Mouse (Mus musculus) left cerebral cortex, postnatal 10 days (tissue): ENCODE measurements around the gene Wnt10a. TPM values are rescaled to one million over a fixed set of nuclear protein-coding genes. Genes with fewer than 3 reads are reported as not detected.
"Not testable (repeated sequence)": the region's sequence is repeated elsewhere in the genome, so short reads cannot be mapped to it uniquely, and the experiment has no call there.

Source experiments
- DNase-seq, 2 experiments: peaks; one replicate each; pipeline ENCODE4 v3.0.0; 2021 to 2022; ENCODE audit warnings: low spot score in 2 of 2, mixed read lengths in 1 of 2; ENCODE audit errors: extremely low spot score in 1 of 2
- intact Hi-C: fragments of 180-260 bp; cut with DNase I; formaldehyde crosslinking; loops from one replicate; pipeline ENCODE4 v1.15.1; 2025
- total RNA-seq, 2 experiments: library from RNA; stranded (reverse); gene quantifications; 2 replicates each; pipeline ENCODE4 v1.2.3; 2021

Gene Wnt10a
- total RNA-seq, 2 experiments from 2014 or later: 0.87 to 1.1 TPM

- DNase-seq: peak in 1 of 2 experiments; percentile 76
- intact Hi-C loops: loop anchor here (2.0 kb wide), 1 partner anchor 18 kb away; no protein-coding TSS in a partner anchor
Measured at GRCm38 (mm10) chr1:74806360-74807311, 15.3 kb downstream of the Wnt10a start.

- intact Hi-C loops: loop anchor here (2.0 kb wide), 2 partner anchors 19 to 49 kb away; no protein-coding TSS in a partner anchor
- peak in 1 of 2 experiments; percentile 71 for DNase-seq
Measured at GRCm38 (mm10) chr1:74807551-74808071, 16.3 kb downstream of the Wnt10a start.

- peak; percentile 89 to 91 for DNase-seq
- intact Hi-C loops: loop anchor here (2.0 kb wide), 1 partner anchor 49 kb away; no protein-coding TSS in a partner anchor
Measured at GRCm38 (mm10) chr1:74808078-74808477, 16.8 kb downstream of the Wnt10a start.

- intact Hi-C loops: loop anchor here (2.0 kb wide), 1 partner anchor 48 kb away; no protein-coding TSS in a partner anchor
- peak in 1 of 2 experiments; percentile 72 for DNase-seq
Measured at GRCm38 (mm10) chr1:74809007-74809406, 17.7 kb downstream of the Wnt10a start.

GRCm38 (mm10) chr1:74814931-74815647 is 23.8 kb downstream of the Wnt10a start:
- DNase-seq: no peak
- intact Hi-C loops: no loop called here

- not testable (repeated sequence) for DNase-seq
- intact Hi-C loops: loop anchor here (2.0 kb wide), 1 partner anchor 41 kb away; no protein-coding TSS in a partner anchor
Measured at GRCm38 (mm10) chr1:74815965-74816364, 24.6 kb downstream of the Wnt10a start.

- peak; percentile 90 to 96 for DNase-seq
- intact Hi-C loops: loop anchor here (2.0 kb wide), 1 partner anchor 40 kb away; no protein-coding TSS in a partner anchor
Measured at GRCm38 (mm10) chr1:74816612-74817199, 25.4 kb downstream of the Wnt10a start.

GRCm38 (mm10) chr1:74817219-74817618 is 25.9 kb downstream of the Wnt10a start:
- DNase-seq: no peak
- intact Hi-C loops: loop anchor here (2.0 kb wide), 1 partner anchor 40 kb away; no protein-coding TSS in a partner anchor

GRCm38 (mm10) chr1:74818509-74818908 is 27.2 kb downstream of the Wnt10a start:
- intact Hi-C loops: no loop called here
- DNase-seq: no peak

- DNase-seq, intact Hi-C loops: not testable (repeated sequence)
Measured at GRCm38 (mm10) chr1:74823598-74823997, 32.3 kb downstream of the Wnt10a start.

GRCm38 (mm10) chr1:74824518-74825302 is 33.4 kb downstream of the Wnt10a start:
- intact Hi-C loops: no loop called here
- peak; percentile 46 to 82 for DNase-seq

GRCm38 (mm10) chr1:74830061-74830460 is 38.7 kb downstream of the Wnt10a start:
- no peak for DNase-seq
- intact Hi-C loops: no loop called here

GRCm38 (mm10) chr1:74833255-74833654 is 41.9 kb downstream of the Wnt10a start:
- intact Hi-C loops: no loop called here
- no peak for DNase-seq

GRCm38 (mm10) chr1:74843090-74843489 is 51.8 kb downstream of the Wnt10a start:
- no peak for DNase-seq
- intact Hi-C loops: no loop called here

GRCm38 (mm10) chr1:74846341-74846740 is 55.0 kb downstream of the Wnt10a start:
- DNase-seq: no peak
- intact Hi-C loops: no loop called here

- intact Hi-C loops: no loop called here
- no peak for DNase-seq
Measured at GRCm38 (mm10) chr1:74848946-74849345, 57.6 kb downstream of the Wnt10a start.

GRCm38 (mm10) chr1:74850251-74850650 is 58.9 kb downstream of the Wnt10a start:
- peak; percentile 68 to 70 for DNase-seq
- intact Hi-C loops: no loop called here
